Mouse (Mus musculus): ENCODE data around the gene Caml. TPM values are rescaled to one million over a fixed set of nuclear protein-coding genes. Genes with fewer than 3 reads are reported as not detected.

Gene Caml
- total and polyA plus RNA-seq, 3 experiments, result 29.9 to 49.9 (median 38.2) TPM

GRCm38 (mm10) chr13:55672711-55673110, 49.9 kb downstream of the Caml start:
- H3K79me2 ChIP-seq (replicated peaks; ENCODE audit: control insufficient read depth, extremely low read depth, insufficient read depth, poor library complexity, severe bottlenecking), result no peaks in the 10 kb centered on the region
- TF ChIP-seq TBP (conservative IDR thresholded peaks at IDR 0.05; ENCODE audit: low read depth, low read length) (no peak), RCOR1 (conservative IDR thresholded peaks at IDR 0.05; ENCODE audit: low read depth, low read length) (no peak), EP300 (IDR thresholded peaks at IDR 0.05; ENCODE audit: low read length) (no peak)
- peaks cover 6 to 20% of the 10 kb centered on the region in 2 experiments; a peak in 3 of 4 replicates for H3K4me1 ChIP-seq (ENCODE audit: control insufficient read depth in 1 of 2, insufficient read depth in 2 of 2)
- no peak overlapping the region for H3K4me3 ChIP-seq (replicated peaks in 1 of 3; ENCODE audit: low read depth in 2 of 3, low read length in 2 of 3, poor library complexity in 1 of 3)
- no peak overlapping the region for H3K4me2 ChIP-seq (ENCODE audit: insufficient read depth, low read depth, poor library complexity, severe bottlenecking)
- no peak for DNase-seq (ENCODE audit: extremely low read depth)
- no peaks in the 10 kb centered on the region for H3K27me3 ChIP-seq (replicated peaks)
- dilution Hi-C loops (cut with MboI; ENCODE audit: extremely low pct_ligation_motif_present, extremely low pct_unique_long_range_greater_than_20kb, low sequenced_read_pairs) (no loop called here), in situ Hi-C loops (cut with MboI; ENCODE audit: low pct_ligation_motif_present, low pct_unique_long_range_greater_than_20kb, low sequenced_read_pairs) (no loop called here)
- H3K9me3 ChIP-seq (replicated peaks; ENCODE audit: low read length), result no peaks in the 10 kb centered on the region
- H3K9ac ChIP-seq (ENCODE audit: insufficient read depth, low read depth), result no peak overlapping the region
- H3K27ac ChIP-seq (ENCODE audit: insufficient read depth, low read depth), result no peak overlapping the region
- peaks cover 75 to 88% of the 10 kb centered on the region in 2 experiments for H3K36me3 ChIP-seq (replicated peaks in 1 of 2; ENCODE audit: control insufficient read depth in 1 of 2, insufficient read depth in 1 of 2, low read length in 1 of 2)

GRCm38 (mm10) chr13:55677364-55677763, 54.6 kb downstream of the Caml start:
- Histone ChIP-seq H3K4me2 (ENCODE audit: insufficient read depth, low read depth, poor library complexity, severe bottlenecking) (no peak overlapping the region), H3K4me1 (ENCODE audit: control insufficient read depth in 1 of 2, insufficient read depth in 2 of 2) (peaks cover 6 to 26% of the 10 kb centered on the region in 2 experiments; a peak in 3 of 4 replicates), H3K9ac (ENCODE audit: insufficient read depth, low read depth) (no peak overlapping the region), H3K36me3 (replicated peaks in 1 of 2; ENCODE audit: control insufficient read depth in 1 of 2, insufficient read depth in 1 of 2, low read length in 1 of 2) (peaks cover 62 to 88% of the 10 kb centered on the region in 2 experiments), H3K27me3 (replicated peaks) (no peaks in the 10 kb centered on the region), H3K9me3 (replicated peaks; ENCODE audit: low read length) (no peaks in the 10 kb centered on the region), H3K4me3 (replicated peaks in 1 of 3; ENCODE audit: low read depth in 2 of 3, low read length in 2 of 3, poor library complexity in 1 of 3) (no peak overlapping the region), H3K79me2 (replicated peaks; ENCODE audit: control insufficient read depth, extremely low read depth, insufficient read depth, poor library complexity, severe bottlenecking) (no peaks in the 10 kb centered on the region), H3K27ac (ENCODE audit: insufficient read depth, low read depth) (peak overlapping the region; percentile 28; the same call in 1 of the 2 replicates)
- in situ Hi-C loops (cut with MboI; ENCODE audit: low pct_ligation_motif_present, low pct_unique_long_range_greater_than_20kb, low sequenced_read_pairs), result no loop called here
- DNase-seq (ENCODE audit: extremely low read depth), result peak; percentile 70
- dilution Hi-C loops (cut with MboI; ENCODE audit: extremely low pct_ligation_motif_present, extremely low pct_unique_long_range_greater_than_20kb, low sequenced_read_pairs), result no loop called here
- TF ChIP-seq ETS1 (conservative IDR thresholded peaks at IDR 0.05; ENCODE audit: low read depth, low read length), result no peak
- TF ChIP-seq RAD21 (IDR thresholded peaks at IDR 0.05; ENCODE audit: low read depth, low read length), result no peak
- TF ChIP-seq TCF12 (IDR thresholded peaks at IDR 0.05; ENCODE audit: low read depth, low read length), result peak; percentile 24; the same call in 1 of the 2 replicates
- TF ChIP-seq MXI1 (IDR thresholded peaks at IDR 0.05; ENCODE audit: low read depth, low read length), result no peak
- TF ChIP-seq UBTF (IDR thresholded peaks at IDR 0.05; ENCODE audit: low read depth, low read length), result no peak
- TF ChIP-seq EP300 (IDR thresholded peaks at IDR 0.05; ENCODE audit: low read length), result peak; percentile 82
- no peak for TF ChIP-seq TBP (conservative IDR thresholded peaks at IDR 0.05; ENCODE audit: low read depth, low read length)
- TF ChIP-seq IRF4 (IDR thresholded peaks at IDR 0.05; ENCODE audit: low read depth, low read length), result peak; percentile 78
- TF ChIP-seq KAT2A (IDR thresholded peaks at IDR 0.05; ENCODE audit: insufficient replicate concordance, low read length), result no peak

Other genes with a start within 250 kb of the Caml start
- gene Slc34a1, start 224.8 kb upstream of the Caml start, total RNA-seq (2012; rRNA removed), result not detected in 2 replicates
- not detected in 2 replicates for gene Slc34a1, start 224.8 kb upstream of the Caml start, total RNA-seq (2014; rRNA removed)
- not detected in 2 replicates for gene Slc34a1, start 224.8 kb upstream of the Caml start, polyA plus RNA-seq (2012; ENCODE audit: insufficient read length, low read depth)
- gene Pfn3, start 207.8 kb upstream of the Caml start, total RNA-seq (2012; rRNA removed), result not detected in 2 replicates
- not detected in 2 replicates for gene Pfn3, start 207.8 kb upstream of the Caml start, total RNA-seq (2014; rRNA removed)
- gene Pfn3, start 207.8 kb upstream of the Caml start, polyA plus RNA-seq (2012; ENCODE audit: insufficient read length, low read depth), result not detected in 2 replicates
- not detected in 2 replicates for gene F12, start 196.2 kb upstream of the Caml start, total RNA-seq (2012; rRNA removed)
- not detected in 2 replicates for gene F12, start 196.2 kb upstream of the Caml start, total RNA-seq (2014; rRNA removed)
- gene F12, start 196.2 kb upstream of the Caml start, polyA plus RNA-seq (2012; ENCODE audit: insufficient read length, low read depth), result not detected in 2 replicates
- 60.1 and 69.9 TPM in 2 replicates for gene Grk6, start 177.9 kb upstream of the Caml start, total RNA-seq (2012; rRNA removed)
- gene Grk6, start 177.9 kb upstream of the Caml start, total RNA-seq (2014; rRNA removed), result 59.0 and 65.0 TPM in 2 replicates
- gene Grk6, start 177.9 kb upstream of the Caml start, polyA plus RNA-seq (2012; ENCODE audit: insufficient read length, low read depth), result 71.0 and 72.8 TPM in 2 replicates
- 0.89 and 1.1 TPM in 2 replicates for gene Prr7, start 158.7 kb upstream of the Caml start, total RNA-seq (2012; rRNA removed)
- gene Prr7, start 158.7 kb upstream of the Caml start, total RNA-seq (2014; rRNA removed), result 0.60 and 0.69 TPM in 2 replicates
- gene Prr7, start 158.7 kb upstream of the Caml start, polyA plus RNA-seq (2012; ENCODE audit: insufficient read length, low read depth), result 0.83 and 1.2 TPM in 2 replicates
- 1.9 and 3.1 TPM in 2 replicates for gene Dbn1, start 134.9 kb upstream of the Caml start, total RNA-seq (2012; rRNA removed)
- gene Dbn1, start 134.9 kb upstream of the Caml start, total RNA-seq (2014; rRNA removed), result 0.09 and 0.12 TPM in 2 replicates
- gene Dbn1, start 134.9 kb upstream of the Caml start, polyA plus RNA-seq (2012; ENCODE audit: insufficient read length, low read depth), result 0.59 and 0.72 TPM in 2 replicates
- 8.5 and 8.7 TPM in 2 replicates for gene Pdlim7, start 109.3 kb upstream of the Caml start, total RNA-seq (2012; rRNA removed)
- 6.6 and 11.2 TPM in 2 replicates for gene Pdlim7, start 109.3 kb upstream of the Caml start, total RNA-seq (2014; rRNA removed)
- gene Pdlim7, start 109.3 kb upstream of the Caml start, polyA plus RNA-seq (2012; ENCODE audit: insufficient read length, low read depth), result 26.2 and 32.5 TPM in 2 replicates
- gene Dok3, start 93.7 kb upstream of the Caml start, total RNA-seq (2012; rRNA removed), result 38.4 and 38.8 TPM in 2 replicates
- gene Dok3, start 93.7 kb upstream of the Caml start, total RNA-seq (2014; rRNA removed), result 9.0 and 9.1 TPM in 2 replicates
- gene Dok3, start 93.7 kb upstream of the Caml start, polyA plus RNA-seq (2012; ENCODE audit: insufficient read length, low read depth), result 28.1 and 30.3 TPM in 2 replicates
- 107 and 109 TPM in 2 replicates for gene Ddx41, start 86.3 kb upstream of the Caml start, total RNA-seq (2012; rRNA removed)
- 56.6 and 59.9 TPM in 2 replicates for gene Ddx41, start 86.3 kb upstream of the Caml start, total RNA-seq (2014; rRNA removed)
- gene Ddx41, start 86.3 kb upstream of the Caml start, polyA plus RNA-seq (2012; ENCODE audit: insufficient read length, low read depth), result 95.3 and 107 TPM in 2 replicates
- gene Fam193b, start 51.9 kb upstream of the Caml start, total RNA-seq (2012; rRNA removed), result 17.9 and 18.6 TPM in 2 replicates
- gene Fam193b, start 51.9 kb upstream of the Caml start, total RNA-seq (2014; rRNA removed), result 9.2 and 9.4 TPM in 2 replicates
- 22.0 and 22.4 TPM in 2 replicates for gene Fam193b, start 51.9 kb upstream of the Caml start, polyA plus RNA-seq (2012; ENCODE audit: insufficient read length, low read depth)
- 196 and 222 TPM in 2 replicates for gene Tmed9, start 49.3 kb upstream of the Caml start, total RNA-seq (2012; rRNA removed)
- 88.1 and 88.2 TPM in 2 replicates for gene Tmed9, start 49.3 kb upstream of the Caml start, total RNA-seq (2014; rRNA removed)
- gene Tmed9, start 49.3 kb upstream of the Caml start, polyA plus RNA-seq (2012; ENCODE audit: insufficient read length, low read depth), result 194 and 197 TPM in 2 replicates
- 10.3 and 11.7 TPM in 2 replicates for gene B4galt7, start 23.1 kb upstream of the Caml start, total RNA-seq (2012; rRNA removed)
- gene B4galt7, start 23.1 kb upstream of the Caml start, total RNA-seq (2014; rRNA removed), result 11.0 TPM in 2 replicates
- 8.5 and 8.7 TPM in 2 replicates for gene B4galt7, start 23.1 kb upstream of the Caml start, polyA plus RNA-seq (2012; ENCODE audit: insufficient read length, low read depth)
- 36.1 and 46.3 TPM in 2 replicates for gene Ddx46, start 12.0 kb downstream of the Caml start, total RNA-seq (2012; rRNA removed)
- gene Ddx46, start 12.0 kb downstream of the Caml start, total RNA-seq (2014; rRNA removed), result 35.4 and 37.4 TPM in 2 replicates
- 99.8 and 103 TPM in 2 replicates for gene Ddx46, start 12.0 kb downstream of the Caml start, polyA plus RNA-seq (2012; ENCODE audit: insufficient read length, low read depth)
- 22.1 and 23.2 TPM in 2 replicates for gene B230219D22Rik, start 70.1 kb downstream of the Caml start, total RNA-seq (2012; rRNA removed)
- 35.0 and 36.1 TPM in 2 replicates for gene B230219D22Rik, start 70.1 kb downstream of the Caml start, total RNA-seq (2014; rRNA removed)
- gene B230219D22Rik, start 70.1 kb downstream of the Caml start, polyA plus RNA-seq (2012; ENCODE audit: insufficient read length, low read depth), result 25.0 and 25.7 TPM in 2 replicates
- 34.6 and 39.7 TPM in 2 replicates for gene Txndc15, start 91.6 kb downstream of the Caml start, total RNA-seq (2012; rRNA removed)
- 48.7 and 51.2 TPM in 2 replicates for gene Txndc15, start 91.6 kb downstream of the Caml start, total RNA-seq (2014; rRNA removed)
- gene Txndc15, start 91.6 kb downstream of the Caml start, polyA plus RNA-seq (2012; ENCODE audit: insufficient read length, low read depth), result 37.4 and 45.2 TPM in 2 replicates
- 28.6 and 32.1 TPM in 2 replicates for gene Pcbd2, start 104.4 kb downstream of the Caml start, total RNA-seq (2012; rRNA removed)
- gene Pcbd2, start 104.4 kb downstream of the Caml start, total RNA-seq (2014; rRNA removed), result 19.0 and 20.6 TPM in 2 replicates
- gene Pcbd2, start 104.4 kb downstream of the Caml start, polyA plus RNA-seq (2012; ENCODE audit: insufficient read length, low read depth), result 44.9 and 45.0 TPM in 2 replicates
- not detected in 2 replicates for gene Catsper3, start 161.6 kb downstream of the Caml start, total RNA-seq (2012; rRNA removed)
- not detected in 2 replicates for gene Catsper3, start 161.6 kb downstream of the Caml start, total RNA-seq (2014; rRNA removed)
- not detected in 2 replicates for gene Catsper3, start 161.6 kb downstream of the Caml start, polyA plus RNA-seq (2012; ENCODE audit: insufficient read length, low read depth)
- not detected in 2 replicates for gene Pitx1, start 213.2 kb downstream of the Caml start, total RNA-seq (2012; rRNA removed)
- not detected in 2 replicates for gene Pitx1, start 213.2 kb downstream of the Caml start, total RNA-seq (2014; rRNA removed)
- not detected in 2 replicates for gene Pitx1, start 213.2 kb downstream of the Caml start, polyA plus RNA-seq (2012; ENCODE audit: insufficient read length, low read depth)